Mouse (Mus musculus) midbrain, embryonic 11.5 days (tissue): ENCODE results near the gene Fyb. TPM values are rescaled to one million over a fixed set of nuclear protein-coding genes. Genes with fewer than 3 reads are reported as not detected.

ENCODE experiments used
- ATAC-seq: fragments of 200-750 bp; cut with Nextera tagmentation; 2 replicates; pipeline ENCODE4 v1.8.0; 2017; ENCODE audit warnings: moderate TSS enrichment, moderate library complexity; ENCODE audit not compliant: low FRiP score
- DNase-seq: peaks from one replicate; pipeline ENCODE4 v3.0.0; 2015; ENCODE audit warnings: low spot score; ENCODE audit errors: missing footprints
- H3K27ac ChIP-seq: fragments of 300-500 bp; sonication (generic); 2 replicates; pipeline ENCODE4 v1.5.1; 2014; ENCODE audit warnings: low read depth, low read length
- H3K27me3 ChIP-seq: fragments of 300-500 bp; sonication (generic); 2 replicates; pipeline ENCODE4 v1.6.1; 2014; ENCODE audit warnings: mild to moderate bottlenecking, low read length, moderate library complexity, mixed read lengths; ENCODE audit not compliant: control insufficient read depth, insufficient read depth
- H3K36me3 ChIP-seq: fragments of 300-500 bp; sonication (generic); 2 replicates; pipeline ENCODE4 v1.6.1; 2014; ENCODE audit warnings: mild to moderate bottlenecking, low read length, moderate library complexity, mixed read lengths; ENCODE audit not compliant: control insufficient read depth, insufficient read depth
- H3K4me1 ChIP-seq: fragments of 300-500 bp; sonication (generic); 2 replicates; pipeline ENCODE4 v1.6.1; 2014; ENCODE audit warnings: low read length; ENCODE audit not compliant: control insufficient read depth, insufficient read depth
- H3K4me2 ChIP-seq: fragments of 300-500 bp; sonication (generic); 2 replicates; pipeline ENCODE4 v1.6.1; 2014; ENCODE audit warnings: mild to moderate bottlenecking, moderate library complexity
- H3K4me3 ChIP-seq: fragments of 300-500 bp; sonication (generic); 2 replicates; pipeline ENCODE4 v1.5.1; 2014; ENCODE audit warnings: low read depth, low read length
- H3K9ac ChIP-seq: fragments of 300-500 bp; sonication (generic); 2 replicates; pipeline ENCODE4 v1.6.1; 2014; ENCODE audit warnings: low read length
- H3K9me3 ChIP-seq: fragments of 300-500 bp; sonication (generic); 2 replicates; pipeline ENCODE4 v1.6.1; 2016; ENCODE audit warnings: low read length; ENCODE audit not compliant: control insufficient read depth
- WGBS: fragments of 180-500 bp; shearing (Covaris S2); extraction: QIAGEN DNeasy Blood & Tissue Kit; methylation state at CpG from one replicate; pipeline ENCODE4 v1.1.7; 2014; 5-methylcytosine and 5-hydroxymethylcytosine counted together
- polyA plus RNA-seq: library from polyadenylated mRNA; unstranded; fragments of >200 nt; fragmentation: Nextera tagmentation; extraction: Ambion mirVana; gene quantifications from 2 replicates; pipeline ENCODE4 v1.2.1, GENCODE M21; 2014

Fyb gene
- polyA plus RNA-seq, 1 experiment from 2014 or later = 3.6 TPM

DNA sequence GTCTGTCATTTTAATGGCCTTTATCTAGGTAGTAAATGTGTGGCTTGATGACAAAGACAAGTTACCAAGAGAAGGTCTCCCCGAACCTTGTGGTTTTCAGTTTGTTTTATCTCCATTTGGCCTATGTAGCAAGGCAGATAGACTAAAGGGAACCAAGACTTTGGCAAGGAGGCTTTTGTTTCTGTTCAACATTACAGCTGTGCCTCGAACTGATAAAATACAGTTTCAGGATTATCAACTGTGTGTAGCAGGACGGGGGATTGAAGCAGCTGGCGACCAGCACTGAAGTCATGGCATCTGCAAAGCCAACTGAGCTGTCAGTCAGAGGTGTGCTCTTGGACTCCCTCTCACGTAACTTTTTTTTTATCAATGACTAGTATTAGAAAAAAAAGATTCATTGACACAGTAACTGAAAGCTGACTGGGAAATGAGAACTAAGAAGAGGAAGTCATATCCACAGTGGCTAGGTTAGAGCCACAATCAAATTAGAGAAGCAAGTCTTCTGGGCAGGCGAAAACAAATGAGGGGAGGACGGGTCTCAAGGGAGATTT, 182.8 kb downstream of the Fyb start:
- WGBS = 72% methylated on average over 7 of the region's 7 CpGs
- no peak for ATAC-seq
- H3K9me3 ChIP-seq = no peaks in the 10 kb centered on the region
- no peak overlapping the region for H3K4me3 ChIP-seq
- peak; percentile 75 for DNase-seq
- no peaks in the 10 kb centered on the region for H3K36me3 ChIP-seq
- H3K9ac ChIP-seq = no peak overlapping the region
- H3K4me1 ChIP-seq = peaks cover 10% of the 10 kb centered on the region
- no peaks in the 10 kb centered on the region for H3K27me3 ChIP-seq
- H3K27ac ChIP-seq = no peak overlapping the region
- no peak overlapping the region for H3K4me2 ChIP-seq

DNA sequence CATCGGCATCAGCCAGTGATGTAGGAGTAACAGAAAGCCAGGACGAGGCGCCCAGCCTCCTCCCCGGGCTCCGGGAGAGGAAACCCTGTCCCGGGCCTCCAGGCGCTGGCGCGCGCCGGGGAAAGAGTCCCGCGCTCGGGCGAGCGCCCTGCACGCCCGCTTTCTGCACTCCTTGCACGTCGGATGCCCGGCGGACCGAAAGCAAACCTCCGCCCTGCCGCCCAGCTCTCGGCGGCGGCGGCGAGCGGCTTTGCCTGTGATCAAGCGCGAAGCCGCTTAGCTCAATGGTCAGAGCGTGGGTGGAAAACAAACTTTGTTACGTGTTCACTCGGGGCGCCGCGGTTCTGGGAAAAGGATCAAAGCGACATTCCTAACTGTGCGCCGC, 184.9 kb downstream of the Fyb start:
- Histone ChIP-seq H3K36me3 (no peaks in the 10 kb centered on the region), H3K4me2 (peak overlapping the region; percentile 54), H3K4me3 (peak overlapping the region; percentile 93), H3K27me3 (no peaks in the 10 kb centered on the region), H3K27ac (peak overlapping the region; percentile 96), H3K4me1 (peaks cover 10% of the 10 kb centered on the region), H3K9me3 (no peaks in the 10 kb centered on the region), H3K9ac (peak overlapping the region; percentile 93)
- DNase-seq = peak; percentile 97
- WGBS = under 1% methylated on average over 43 of the region's 43 CpGs
- peak; percentile 71 for ATAC-seq

GRCm38 (mm10) chr15:6707936-6708525, 185.4 kb downstream of the Fyb start, which contains the start of gene Rictor:
Gene Rictor (plus strand): TSS chr15:6708379.
- peak within 1 kb of the TSS; percentile 93 for H3K9ac ChIP-seq
- no peaks in the 10 kb centered on the region for H3K36me3 ChIP-seq
- DNase-seq = peak; percentile 98
- H3K27ac ChIP-seq = peak within 1 kb of the TSS; percentile 96
- peaks cover 10% of the 10 kb centered on the region for H3K4me1 ChIP-seq
- H3K4me2 ChIP-seq = peak within 1 kb of the TSS; percentile 54
- no peaks in the 10 kb centered on the region for H3K9me3 ChIP-seq
- peak within 1 kb of the TSS; percentile 93 for H3K4me3 ChIP-seq
- under 1% methylated on average over 31 of the region's 82 CpGs for WGBS
- peak; percentile 93 for ATAC-seq
- H3K27me3 ChIP-seq = no peaks in the 10 kb centered on the region

- peak; percentile 81 for ATAC-seq
- H3K9ac ChIP-seq = peak overlapping the region; percentile 93
- under 1% methylated on average over 65 of the region's 89 CpGs for WGBS
- H3K4me1 ChIP-seq = peaks cover 10% of the 10 kb centered on the region
- peak; percentile 91 for DNase-seq
- no peaks in the 10 kb centered on the region for H3K9me3 ChIP-seq
- no peaks in the 10 kb centered on the region for H3K27me3 ChIP-seq
- H3K36me3 ChIP-seq = no peaks in the 10 kb centered on the region
- peak overlapping the region; percentile 96 for H3K27ac ChIP-seq
- H3K4me2 ChIP-seq = peak overlapping the region; percentile 43
- H3K4me3 ChIP-seq = peak overlapping the region; percentile 93
Observed at GRCm38 (mm10) chr15:6708526-6709441, 186.1 kb downstream of the Fyb start.

- peak overlapping the region; percentile 93 for H3K4me3 ChIP-seq
- H3K27ac ChIP-seq = no peak overlapping the region
- 17% methylated on average over 8 of the region's 8 CpGs for WGBS
- no peaks in the 10 kb centered on the region for H3K36me3 ChIP-seq
- peak; percentile 84 for DNase-seq
- H3K4me2 ChIP-seq = peak overlapping the region; percentile 43
- no peak for ATAC-seq
- H3K9ac ChIP-seq = peak overlapping the region; percentile 93
- peaks cover 10% of the 10 kb centered on the region for H3K4me1 ChIP-seq
- no peaks in the 10 kb centered on the region for H3K27me3 ChIP-seq
- H3K9me3 ChIP-seq = no peaks in the 10 kb centered on the region
Observed at GRCm38 (mm10) chr15:6709618-6710017, 187.0 kb downstream of the Fyb start.

- Histone ChIP-seq H3K36me3 (no peaks in the 10 kb centered on the region), H3K4me1 (peaks cover 10% of the 10 kb centered on the region), H3K4me3 (0 out of 2 replicates have a peak overlapping the region, but pooled peaks have one; percentile 1), H3K27me3 (no peaks in the 10 kb centered on the region), H3K9ac (no peak overlapping the region; the same call in 1 of the 2 replicates), H3K4me2 (no peak overlapping the region), H3K9me3 (no peaks in the 10 kb centered on the region), H3K27ac (no peak overlapping the region)
- WGBS = 83% methylated on average over 7 of the region's 7 CpGs
- DNase-seq = peak; percentile 77
- ATAC-seq = no peak
Observed at GRCm38 (mm10) chr15:6710341-6710740, 187.7 kb downstream of the Fyb start.

- 88% methylated on average over 7 of the region's 7 CpGs for WGBS
- Histone ChIP-seq H3K4me2 (no peak overlapping the region), H3K9me3 (no peaks in the 10 kb centered on the region), H3K27ac (no peak overlapping the region), H3K9ac (no peak overlapping the region), H3K36me3 (no peaks in the 10 kb centered on the region), H3K4me3 (no peak overlapping the region), H3K27me3 (no peaks in the 10 kb centered on the region), H3K4me1 (peaks cover 10% of the 10 kb centered on the region)
- ATAC-seq (no peak), DNase-seq (peak; percentile 65)
Observed at GRCm38 (mm10) chr15:6711226-6711625, 188.6 kb downstream of the Fyb start.
